Mouse (Mus musculus): Measurements from ENCODE around the gene Ptar1.
"Not testable (repeated sequence)": the region's sequence is repeated elsewhere in the genome, so short reads cannot be mapped to it uniquely, and the experiment has no call there.

Gene Ptar1

DNA sequence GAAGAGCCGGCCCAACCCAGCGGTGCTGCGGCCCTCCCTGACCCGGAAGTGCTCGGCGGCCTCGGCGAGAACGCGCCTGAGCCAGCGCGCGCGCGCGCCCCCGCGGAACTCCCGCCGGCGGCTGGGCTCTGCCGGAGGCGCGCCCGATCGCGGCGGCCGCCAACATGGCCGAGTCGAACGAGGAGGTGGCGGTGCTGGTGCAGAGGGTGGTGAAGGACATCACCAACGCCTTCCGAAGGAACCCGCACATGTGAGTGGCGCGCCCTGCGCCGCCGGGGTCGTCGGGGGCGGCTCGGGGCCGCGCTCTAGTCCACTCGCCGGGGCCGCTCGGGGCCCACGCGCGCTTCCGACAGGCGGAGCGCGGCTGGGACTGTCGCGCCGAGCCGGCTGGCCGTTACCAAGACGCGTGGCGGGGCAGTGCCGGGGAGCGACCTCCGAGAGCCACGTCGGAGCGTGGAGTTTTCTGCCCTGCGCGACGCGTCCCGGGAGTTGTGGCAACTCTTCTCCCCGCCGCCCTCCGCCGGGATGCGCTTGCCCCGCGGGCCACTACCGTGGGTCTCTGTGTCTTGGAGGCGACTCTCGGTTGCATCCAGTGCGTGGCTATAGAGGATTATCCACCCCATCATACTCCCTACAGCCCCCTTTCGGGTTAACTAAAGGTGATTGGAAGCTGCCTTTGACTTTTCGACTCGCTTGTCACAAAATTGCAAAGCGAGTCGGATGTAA is at the start of gene Ptar1:
Ptar1 (plus strand) TSS at position 134 of the 726 bp plus-strand sequence.
- DNase-seq (ENCODE audit: low spot score), result peak; percentile 84

DNA sequence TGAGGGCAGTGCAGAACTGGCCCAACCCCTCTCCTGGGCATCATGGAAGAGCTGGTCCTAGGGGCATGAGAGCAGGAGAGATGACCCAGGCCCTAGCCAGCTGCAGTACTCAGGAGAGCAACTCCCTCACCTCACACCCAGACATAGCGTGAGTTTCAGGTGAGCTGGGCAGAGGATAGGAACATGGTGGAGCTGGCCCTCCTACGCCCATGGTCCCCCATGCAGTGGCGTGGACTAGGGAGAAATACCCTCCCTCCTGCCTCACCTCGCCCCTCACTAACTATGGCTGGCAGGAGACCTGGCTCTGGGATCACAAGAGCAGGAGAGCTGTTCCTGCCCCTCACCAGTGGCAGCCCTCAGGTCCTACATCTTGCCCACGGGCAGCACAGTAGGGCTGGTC is 43.4 kb upstream of the Ptar1 start:
- no peak for DNase-seq (ENCODE audit: low spot score)

GRCm38 (mm10) chr19:23645347-23645746 is 41.9 kb upstream of the Ptar1 start:
- no peak for DNase-seq (ENCODE audit: low spot score)

- no peak for DNase-seq (ENCODE audit: low spot score)
Measured at GRCm38 (mm10) chr19:23647308-23647707, 39.9 kb upstream of the Ptar1 start.

DNA sequence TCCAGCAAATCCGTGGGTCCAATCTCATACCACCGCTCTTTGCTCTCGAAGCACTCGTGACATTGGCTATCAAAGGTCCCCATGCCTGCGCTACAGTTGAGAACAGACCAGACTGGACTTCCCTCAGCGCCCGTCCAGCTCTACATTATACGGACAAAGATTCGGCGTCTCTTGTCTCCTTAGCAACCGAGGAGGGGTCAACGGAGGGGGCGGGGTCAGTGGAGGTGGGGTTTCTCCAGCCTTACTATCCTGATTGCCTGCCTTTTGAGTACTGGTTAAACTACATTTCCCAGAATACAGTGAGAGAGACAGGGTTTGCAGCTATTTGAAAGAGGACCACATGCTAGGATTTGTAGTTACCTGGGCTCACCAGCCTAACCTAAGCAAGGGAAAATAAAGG is 34.6 kb upstream of the Ptar1 start, which contains the start of gene 1700028P14Rik:
1700028P14Rik (minus strand) TSS at position 169 of the 400 bp plus-strand sequence.
- DNase-seq (ENCODE audit: low spot score), result no peak

- no peak for DNase-seq (ENCODE audit: low spot score)
Measured at GRCm38 (mm10) chr19:23653154-23653553, 34.1 kb upstream of the Ptar1 start.

- DNase-seq (ENCODE audit: low spot score), result no peak
Measured at GRCm38 (mm10) chr19:23657261-23657932, 29.8 kb upstream of the Ptar1 start.

DNA sequence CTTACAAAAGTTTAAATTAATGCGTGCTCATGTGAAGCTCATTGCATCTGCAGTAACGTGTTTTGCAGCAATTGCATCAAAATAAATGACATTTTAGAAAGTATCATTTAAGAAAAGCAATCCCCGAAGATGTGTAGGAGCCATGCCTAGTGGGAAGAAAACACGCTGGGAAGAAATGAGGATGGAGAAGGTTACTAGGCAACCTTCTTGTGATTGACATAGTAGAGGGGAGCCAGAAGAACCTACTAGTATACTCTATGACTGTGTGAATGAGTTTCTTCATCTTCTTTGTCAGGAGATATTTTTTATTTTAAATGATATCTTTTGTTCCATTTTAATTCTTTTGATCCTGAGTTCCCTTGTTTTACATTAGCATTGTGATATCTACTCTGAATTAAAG is 28.9 kb upstream of the Ptar1 start:
- DNase-seq (ENCODE audit: low spot score), result no peak

DNA sequence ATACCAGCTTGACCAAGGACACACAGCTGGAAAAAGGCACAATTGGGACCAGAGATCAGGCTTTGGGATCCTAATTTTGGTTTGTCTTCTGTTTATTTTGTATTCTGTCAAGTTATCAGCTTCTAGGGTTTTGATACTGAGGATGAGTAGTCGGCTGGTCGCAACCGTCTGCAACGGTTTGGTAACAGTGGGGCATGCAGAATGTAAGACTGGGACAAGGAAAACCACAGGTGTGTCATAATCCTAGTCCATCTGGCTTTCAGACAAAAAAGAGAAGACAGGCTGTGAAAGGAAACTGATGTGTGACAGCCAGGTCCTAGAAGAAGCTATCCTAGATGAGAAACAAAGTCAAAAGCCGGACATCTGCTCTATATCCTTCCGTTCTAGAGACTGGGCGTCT is 23.1 kb upstream of the Ptar1 start:
- no peak for DNase-seq (ENCODE audit: low spot score)

DNA sequence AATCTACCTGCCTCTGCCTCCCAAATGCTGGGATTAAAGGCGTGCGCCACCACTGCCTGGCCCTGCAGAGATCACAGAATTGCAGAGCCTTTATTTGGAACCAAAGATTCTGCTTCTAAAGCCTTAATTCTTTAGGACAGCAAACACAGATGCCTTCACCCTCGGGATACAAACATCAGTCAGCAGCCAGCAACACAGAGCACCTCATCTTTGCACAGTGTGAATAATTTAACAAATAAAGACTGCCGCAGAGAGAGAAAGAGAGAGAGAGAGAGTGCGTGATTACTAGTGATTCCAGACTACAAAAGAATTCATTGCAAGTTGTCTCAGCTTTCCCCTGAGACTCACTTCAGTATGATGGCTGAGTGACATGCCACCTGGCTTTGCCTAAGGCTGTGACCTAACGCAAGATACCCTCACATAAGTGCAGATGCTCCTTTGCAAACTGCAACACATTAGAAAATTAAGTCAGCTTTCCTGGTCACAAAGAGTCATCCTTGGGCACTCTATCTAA is 19.0 kb upstream of the Ptar1 start:
- DNase-seq (ENCODE audit: low spot score), result no peak

GRCm38 (mm10) chr19:23673021-23673420 is 14.2 kb upstream of the Ptar1 start:
- DNase-seq (ENCODE audit: low spot score), result no peak

- DNase-seq (ENCODE audit: low spot score), result not testable (repeated sequence)
Measured at GRCm38 (mm10) chr19:23675656-23676055, 11.6 kb upstream of the Ptar1 start.

DNA sequence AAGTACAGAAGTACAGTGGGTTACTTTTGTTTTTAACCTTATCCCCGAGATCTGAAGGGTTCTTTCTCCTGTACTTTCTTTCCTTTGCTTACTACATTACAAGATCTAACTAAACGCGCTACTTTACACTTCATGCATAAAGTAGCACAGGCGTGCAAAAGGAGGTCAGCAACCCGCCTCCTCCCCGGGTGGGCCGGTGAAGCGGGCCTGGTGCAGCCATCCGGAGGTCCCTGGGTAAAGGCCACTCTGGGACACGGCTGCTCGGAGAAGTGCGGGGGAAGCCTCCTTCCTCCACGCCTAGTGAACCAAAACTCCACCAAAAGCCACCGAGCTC is 300 bp upstream of the Ptar1 start:
- DNase-seq (ENCODE audit: low spot score), result no peak

GRCm38 (mm10) chr19:23688421-23688946 is 1.3 kb downstream of the Ptar1 start:
- DNase-seq (ENCODE audit: low spot score), result no peak

DNA sequence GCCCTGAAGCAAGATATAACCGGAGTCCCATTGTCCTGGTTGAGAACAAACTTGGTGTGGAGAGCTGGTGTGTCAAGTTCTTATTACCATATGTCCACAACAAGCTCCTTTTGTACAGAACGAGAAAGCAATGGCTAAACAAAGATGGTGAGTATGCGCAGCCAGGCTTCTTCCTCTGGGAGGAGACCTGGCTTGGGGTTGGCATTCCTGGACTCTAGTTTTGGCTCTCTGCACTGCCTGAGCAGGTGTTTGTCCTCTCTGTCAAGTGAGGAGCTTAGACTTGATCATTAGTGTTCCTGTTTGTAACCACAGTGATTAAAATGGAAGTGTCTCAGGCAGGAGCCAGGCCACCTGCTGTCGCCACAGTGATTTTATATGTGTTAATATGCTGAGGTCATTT is 7.1 kb downstream of the Ptar1 start:
- no peak for DNase-seq (ENCODE audit: low spot score)

GRCm38 (mm10) chr19:23697861-23698260 is 10.6 kb downstream of the Ptar1 start:
- DNase-seq (ENCODE audit: low spot score), result peak; percentile 96

- no peak for DNase-seq (ENCODE audit: low spot score)
Measured at GRCm38 (mm10) chr19:23698366-23698765, 11.1 kb downstream of the Ptar1 start.

DNA sequence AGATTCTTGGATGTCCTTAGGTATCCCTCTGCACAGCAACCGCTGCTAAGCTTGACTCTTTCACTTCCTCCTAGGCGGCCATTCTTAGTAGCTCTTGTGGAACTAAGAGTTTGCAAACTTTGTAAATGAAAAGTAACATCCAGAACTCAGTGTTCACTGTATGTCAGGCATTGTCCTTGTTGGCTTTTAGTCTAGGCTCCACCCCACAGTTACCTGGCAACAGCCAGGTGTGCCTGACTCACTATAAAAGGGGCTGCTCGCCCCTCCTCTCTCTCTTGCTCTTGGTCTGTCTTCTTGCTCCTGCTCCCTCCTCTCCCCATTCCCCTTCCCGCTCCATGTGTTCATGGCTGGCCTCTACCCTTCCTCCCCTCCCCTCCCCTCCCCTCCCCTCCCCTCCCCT is 11.9 kb downstream of the Ptar1 start:
- DNase-seq (ENCODE audit: low spot score), result no peak

DNA sequence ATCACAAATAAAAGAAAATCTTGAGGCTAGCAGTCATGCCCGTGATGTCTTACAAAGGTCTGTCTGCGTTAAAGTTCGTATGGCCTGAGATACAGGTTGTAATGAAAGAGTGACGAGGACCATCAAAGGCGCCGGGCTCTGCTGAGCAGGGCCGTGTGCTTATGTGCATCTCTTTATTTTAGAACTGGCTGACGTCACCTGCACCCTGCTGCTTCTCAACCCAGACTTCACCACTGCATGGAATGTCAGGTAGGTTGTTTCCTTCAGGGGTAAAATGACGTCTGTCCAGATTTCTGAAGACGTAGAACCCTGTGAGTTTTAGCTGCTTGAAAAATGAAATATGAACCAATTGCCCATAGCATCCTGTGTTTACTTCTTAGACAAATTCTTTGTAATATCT is 15.7 kb downstream of the Ptar1 start:
- no peak for DNase-seq (ENCODE audit: low spot score)

- no peak for DNase-seq (ENCODE audit: low spot score)
Measured at GRCm38 (mm10) chr19:23705383-23705782, 18.2 kb downstream of the Ptar1 start.

DNA sequence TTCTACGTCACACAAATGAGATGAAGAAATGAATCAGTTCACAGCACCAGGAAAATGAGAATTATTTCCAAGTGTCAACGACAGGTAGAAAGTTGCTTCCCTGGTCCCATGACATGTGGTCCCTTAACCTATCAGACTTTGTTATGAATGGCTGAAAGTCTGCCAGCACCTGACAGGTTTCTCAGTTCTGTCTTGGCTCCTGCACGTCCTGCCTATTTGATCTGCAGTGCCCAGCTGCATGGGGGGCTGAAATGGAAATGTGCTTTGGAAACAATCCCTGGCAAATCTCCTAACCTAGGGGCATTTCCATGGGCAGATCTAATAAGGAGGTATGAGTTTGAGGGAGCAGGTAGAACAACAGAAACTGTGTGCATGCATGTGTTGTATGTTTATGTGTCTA is 59.3 kb downstream of the Ptar1 start:
- no peak for DNase-seq (ENCODE audit: low spot score)

- no peak for DNase-seq (ENCODE audit: low spot score)
Measured at GRCm38 (mm10) chr19:23757011-23757410, 69.8 kb downstream of the Ptar1 start.

DNA sequence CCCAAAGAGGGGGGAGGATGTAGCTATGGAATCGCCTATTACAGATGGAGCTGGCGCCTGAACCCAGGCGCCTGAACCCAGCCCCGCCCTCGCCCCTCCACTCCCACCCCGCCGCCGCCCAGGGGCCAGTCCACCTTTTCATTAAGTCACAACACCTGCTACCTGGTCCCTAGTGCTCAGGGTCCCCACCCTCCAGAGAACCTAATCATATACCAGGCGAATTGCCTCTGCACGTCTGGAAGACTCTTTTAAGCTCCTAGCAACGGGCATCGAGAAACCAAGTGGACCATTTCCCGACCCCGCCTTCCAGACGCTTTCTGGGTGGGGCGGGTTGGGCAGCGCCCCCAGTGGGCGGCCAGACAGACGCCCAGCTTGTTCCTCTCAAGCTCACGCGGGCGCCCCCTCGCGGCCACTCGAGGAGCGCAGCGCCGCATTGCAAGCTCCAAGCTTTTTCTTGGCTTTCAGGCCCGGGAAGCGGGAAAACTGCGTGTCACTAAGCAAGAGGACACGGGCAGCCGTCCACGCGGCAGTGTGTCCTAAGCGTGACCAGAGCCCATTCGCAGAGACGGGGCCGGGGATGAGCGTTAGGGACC is 70.8 kb downstream of the Ptar1 start:
- peak; percentile 95 for DNase-seq (ENCODE audit: low spot score)

Data from adipocyte (in vitro differentiated cells).